Comparison of ENCODE assay signal across 19 mouse cellular contexts in the genomic region with DNA sequence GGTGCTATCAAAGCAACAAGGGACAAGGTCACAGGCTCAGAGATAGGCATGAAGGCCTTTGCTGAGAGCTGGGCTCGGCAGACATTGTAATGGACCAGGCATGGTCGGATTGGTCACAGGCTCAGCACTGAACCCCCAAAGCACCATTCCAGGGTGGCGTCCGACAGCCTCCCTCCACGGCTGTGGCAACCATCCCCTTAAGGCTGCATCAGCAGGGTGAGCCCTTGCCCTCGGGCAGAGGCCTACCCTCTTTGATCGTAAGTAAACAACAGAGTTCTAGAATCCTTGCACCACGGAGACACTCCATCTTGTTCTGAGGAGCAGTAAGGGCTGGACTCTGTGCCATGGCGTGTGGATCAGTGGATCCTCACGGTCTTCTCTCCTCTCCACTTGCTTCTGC. TPM values are rescaled to one million over a fixed set of nuclear protein-coding genes. Genes with fewer than 3 reads are reported as not detected.
A peak's percentile ranks its signal among the peaks of the same experiment; 100 is the strongest.
DNase-seq lines count a peak whose midpoint lies in the region; TF ChIP-seq lines count a peak whose summit lies in the region.
"Had no signal": no experiment of that assay in that cellular context is flagged by ENCODE, and none has a peak within 500 bp of the region (broad histone marks: within the 10 kb centered on the region; RNA-seq: fewer than 3 reads in every experiment).

Gene Prss46, plus strand, starts transcription at position 301 of the 400 bp plus-strand sequence.

- TF ChIP-seq POLR2A in testis, adult 2 months (IDR thresholded peaks at IDR 0.05; ENCODE audit: control insufficient read depth, low read depth, low read length): peak; percentile 81

- no peak for TF ChIP-seq CTCF in testis, adult 2 months (IDR thresholded peaks at IDR 0.05; ENCODE audit: control insufficient read depth, insufficient read depth, insufficient replicate concordance, low read depth, low read length)

- H3K27me3 ChIP-seq in testis, adult 2 months (ENCODE audit: control insufficient read depth, insufficient read depth, low read length): no peaks in the 10 kb centered on the region
- H3K27me3 ChIP-seq: CH12.LX, Patski had no signal

- no peaks in the 10 kb centered on the region for H3K36me3 ChIP-seq in testis, adult 2 months (ENCODE audit: control insufficient read depth, insufficient read depth, low read length)
- H3K36me3 ChIP-seq: G1E had no signal

- H3K27ac ChIP-seq in testis, adult 2 months (ENCODE audit: control insufficient read depth, insufficient read depth, low read depth, low read length): peak within 1 kb of the TSS; percentile 33

- no peak for DNase-seq in testis, postnatal 14 days (ENCODE audit: low spot score)
- DNase-seq: adrenal gland, adult 2 months; adrenal gland, adult 8-10 months; adrenal gland, postnatal 10 days; adrenal gland, postnatal 14 days; adrenal gland, postnatal 25 days; adrenal gland, postnatal 36 days; B cell, adult 2 months; cerebellum, adult 11 months; cerebellum, adult 11-12 months; cerebellum, adult 18-20 months; cerebellum, adult 2 months had no signal

- peaks cover 7% of the 10 kb centered on the region for H3K4me1 ChIP-seq in testis, adult 2 months (ENCODE audit: control insufficient read depth, insufficient read depth, low read length)

- H3K4me3 ChIP-seq in testis, adult 2 months (ENCODE audit: control insufficient read depth, low read depth, low read length): peak within 1 kb of the TSS; percentile 89

RNA-seq across cellular contexts. Expression of gene Prss46, which starts in this region (rescaled TPM):
- polyA plus RNA-seq in testis, adult 2 months (2012; rRNA removed): 130 and 134 TPM in 2 replicates
- polyA plus RNA-seq: activated CD4-positive, CD25-positive, alpha-beta regulatory T cell, adult 4 months; adrenal gland, adult 2 months; brain, embryonic 14.5 days; CD4-positive, CD25-positive, alpha-beta regulatory T cell, adult 4 months; cerebellum, adult 2 months; G1E had no signal
